Mouse (Mus musculus) hindbrain, postnatal 0 days (tissue): ENCODE data around the gene Ubqln4. TPM values are rescaled to one million over a fixed set of nuclear protein-coding genes. Genes with fewer than 3 reads are reported as not detected.
"Not testable (repeated sequence)": the region's sequence is repeated elsewhere in the genome, so short reads cannot be mapped to it uniquely, and the experiment has no call there.

ENCODE experiments used
- ATAC-seq: fragments of 200-750 bp; cut with Nextera tagmentation; 2 replicates; pipeline ENCODE4 v1.8.0; 2017; ENCODE audit warnings: mild to moderate bottlenecking, moderate TSS enrichment, moderate library complexity
- DNase-seq: peaks from one replicate; pipeline ENCODE4 v3.0.0-alpha.2; 2015; ENCODE audit warnings: low spot score
- H3K27ac ChIP-seq: fragments of 300-500 bp; sonication (generic); 2 replicates; pipeline ENCODE4 v1.5.1; 2014; ENCODE audit warnings: mild to moderate bottlenecking
- H3K27me3 ChIP-seq: fragments of 300-500 bp; sonication (generic); 2 replicates; pipeline ENCODE4 v1.6.1; 2014; ENCODE audit warnings: low read length, mixed read lengths; ENCODE audit not compliant: insufficient read depth
- H3K36me3 ChIP-seq: fragments of 300-500 bp; sonication (generic); 2 replicates; pipeline ENCODE4 v1.6.1; 2014; ENCODE audit warnings: low read length, mixed read lengths; ENCODE audit not compliant: insufficient read depth
- H3K4me1 ChIP-seq: fragments of 300-500 bp; sonication (generic); 2 replicates; pipeline ENCODE4 v1.6.1; 2014; ENCODE audit warnings: antibody characterized with exemption, low read length, mixed read lengths; ENCODE audit not compliant: insufficient read depth
- H3K4me2 ChIP-seq: fragments of 300-500 bp; sonication (generic); 2 replicates; pipeline ENCODE4 v1.6.1; 2014; ENCODE audit warnings: low read depth, mild to moderate bottlenecking, low read length, moderate library complexity, mixed read lengths
- H3K4me3 ChIP-seq: fragments of 300-500 bp; sonication (generic); 2 replicates; pipeline ENCODE4 v1.5.1; 2014; ENCODE audit warnings: low read length
- H3K9ac ChIP-seq: fragments of 300-500 bp; sonication (generic); replicated peaks from 2 replicates; pipeline ENCODE4 v1.6.1; 2014; ENCODE audit warnings: mild to moderate bottlenecking, low read length, moderate library complexity, mixed read lengths
- H3K9me3 ChIP-seq: fragments of 300-500 bp; sonication (generic); 2 replicates; pipeline ENCODE4 v1.6.1; 2016; ENCODE audit warnings: low read length, mixed read lengths
- CTCF ChIP-seq: IDR thresholded peaks from 2 replicates; pipeline ENCODE4 v1.5.1; 2016; ENCODE audit warnings: antibody characterized with exemption, control low read depth, low read depth
- WGBS: fragments of 180-500 bp; shearing (Covaris S2); extraction: QIAGEN DNeasy Blood & Tissue Kit; methylation state at CpG from one replicate; pipeline ENCODE4 v1.1.7; 2014; 5-methylcytosine and 5-hydroxymethylcytosine counted together
- polyA plus RNA-seq: library from polyadenylated mRNA; unstranded; fragments of >200 nt; fragmentation: Nextera tagmentation; extraction: Ambion mirVana; gene quantifications from 2 replicates; pipeline ENCODE4 v1.2.1, GENCODE M21; 2015
- total RNA-seq: library from RNA; depleted of rRNA; stranded (reverse); fragments of >200 nt; gene quantifications from 2 replicates; pipeline ENCODE4 v1.2.3, GENCODE M21; 2014

Gene Ubqln4
- total and polyA plus RNA-seq, 2 experiments from 2014 or later: 29.8 to 131 TPM

DNA sequence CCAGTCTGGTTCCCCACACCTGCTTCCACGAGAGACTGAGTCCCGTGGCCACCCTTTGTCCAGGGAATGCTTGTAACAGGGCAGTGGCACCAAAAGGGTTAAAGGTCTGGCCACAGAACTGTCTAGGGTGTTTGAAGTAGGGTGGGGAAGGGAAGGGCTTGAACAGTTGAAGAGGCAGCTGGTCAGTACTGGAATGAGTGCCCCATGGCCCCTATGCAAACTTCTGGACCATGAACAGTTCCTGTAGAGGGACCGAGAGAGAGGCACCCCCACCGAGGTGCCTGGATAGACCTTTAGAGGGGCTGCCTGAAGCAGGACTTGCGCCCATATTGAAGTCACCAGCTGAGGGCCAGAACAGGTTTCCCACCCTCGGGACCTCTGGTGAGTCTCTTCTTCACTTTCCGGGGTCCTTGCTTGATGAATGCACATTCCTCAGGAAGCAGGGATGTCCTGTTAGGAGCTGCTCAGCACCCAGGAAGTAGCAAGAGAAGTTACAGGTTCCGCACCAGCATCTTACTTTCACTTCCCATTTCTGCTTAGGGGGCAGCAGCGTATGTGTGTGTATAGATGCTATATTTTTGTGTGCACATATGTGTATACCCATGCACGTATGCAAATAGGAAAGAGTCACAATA is 39.5 kb downstream of the Ubqln4 start:
- H3K27ac ChIP-seq: no peak overlapping the region
- no peak overlapping the region for H3K4me2 ChIP-seq
- H3K36me3 ChIP-seq: peaks cover 3% of the 10 kb centered on the region; the same call in 1 of the 2 replicates
- H3K9ac ChIP-seq: no peak overlapping the region
- H3K4me3 ChIP-seq: no peak overlapping the region
- no peaks in the 10 kb centered on the region for H3K9me3 ChIP-seq
- no peaks in the 10 kb centered on the region for H3K27me3 ChIP-seq
- H3K4me1 ChIP-seq: no peaks in the 10 kb centered on the region; the same call in 1 of the 2 replicates
- no peak for ATAC-seq
- DNase-seq: no peak
- WGBS: 71% methylated on average over 10 of the region's 10 CpGs
- no peak for TF ChIP-seq CTCF

GRCm38 (mm10) chr3:88593893-88594580 is 40.5 kb downstream of the Ubqln4 start:
- DNase-seq (no peak), ATAC-seq (no peak)
- no peaks in the 10 kb centered on the region for H3K9me3 ChIP-seq
- no peak overlapping the region for H3K4me2 ChIP-seq
- H3K4me3 ChIP-seq: no peak overlapping the region
- H3K9ac ChIP-seq: no peak overlapping the region
- no peak overlapping the region for H3K27ac ChIP-seq
- H3K4me1 ChIP-seq: no peaks in the 10 kb centered on the region; the same call in 1 of the 2 replicates
- no peaks in the 10 kb centered on the region for H3K36me3 ChIP-seq
- H3K27me3 ChIP-seq: no peaks in the 10 kb centered on the region
- 57% methylated on average over 10 of the region's 10 CpGs for WGBS
- TF ChIP-seq CTCF: no peak

- not testable (repeated sequence) for H3K4me3 ChIP-seq, H3K9ac ChIP-seq, H3K9me3 ChIP-seq, H3K27me3 ChIP-seq, H3K4me2 ChIP-seq, H3K27ac ChIP-seq, ATAC-seq, DNase-seq, H3K36me3 ChIP-seq, H3K4me1 ChIP-seq
- 86% methylated on average over 4 of the region's 4 CpGs for WGBS
Observed at GRCm38 (mm10) chr3:88596547-88596946, 43.0 kb downstream of the Ubqln4 start.

- Histone ChIP-seq H3K27ac (no peak overlapping the region), H3K9me3 (no peaks in the 10 kb centered on the region), H3K4me2 (no peak overlapping the region), H3K9ac (no peak overlapping the region), H3K27me3 (no peaks in the 10 kb centered on the region), H3K4me1 (0 out of 2 replicates have a peak, but pooled peaks cover 4% of the 10 kb centered on the region), H3K4me3 (no peak overlapping the region), H3K36me3 (no peaks in the 10 kb centered on the region)
- ATAC-seq: no peak
- TF ChIP-seq CTCF: no peak
- WGBS: 65% methylated on average over 4 of the region's 4 CpGs
- DNase-seq: no peak
Observed at GRCm38 (mm10) chr3:88602466-88602865, 48.9 kb downstream of the Ubqln4 start.

- no peaks in the 10 kb centered on the region for H3K36me3 ChIP-seq
- H3K4me3 ChIP-seq: no peak overlapping the region
- no peaks in the 10 kb centered on the region for H3K27me3 ChIP-seq
- peak; percentile 49 for DNase-seq
- WGBS: 35% methylated on average over 6 of the region's 6 CpGs
- 0 out of 2 replicates have a peak, but pooled peaks cover 4% of the 10 kb centered on the region for H3K4me1 ChIP-seq
- H3K9me3 ChIP-seq: no peaks in the 10 kb centered on the region
- peak; percentile 74 for TF ChIP-seq CTCF
- H3K27ac ChIP-seq: no peak overlapping the region
- ATAC-seq: no peak
- H3K4me2 ChIP-seq: no peak overlapping the region
- H3K9ac ChIP-seq: no peak overlapping the region
Observed at GRCm38 (mm10) chr3:88603714-88604161, 50.2 kb downstream of the Ubqln4 start.

DNA sequence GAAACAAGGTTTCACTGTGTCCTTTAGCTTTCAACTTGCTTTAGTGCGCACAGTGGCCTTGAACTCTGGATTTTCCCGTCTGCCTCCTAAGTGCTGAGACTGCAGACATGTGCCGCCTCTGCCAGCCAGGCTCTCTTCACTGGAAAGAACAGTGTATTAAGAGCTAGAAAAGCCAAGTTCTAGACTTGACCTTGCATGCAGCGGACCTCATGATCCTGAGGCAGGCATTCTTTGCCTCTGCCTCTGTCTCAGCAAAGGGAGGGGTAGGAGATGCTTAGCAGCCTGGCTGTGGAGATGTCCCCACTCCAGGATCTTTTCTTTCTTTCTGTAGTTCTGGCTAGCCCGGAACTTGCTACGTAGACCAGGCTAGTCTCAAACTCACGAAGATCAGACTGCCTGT is 51.3 kb downstream of the Ubqln4 start:
- no peak overlapping the region for H3K4me3 ChIP-seq
- TF ChIP-seq CTCF: no peak
- no peaks in the 10 kb centered on the region for H3K27me3 ChIP-seq
- no peak overlapping the region for H3K4me2 ChIP-seq
- no peak overlapping the region for H3K27ac ChIP-seq
- no peaks in the 10 kb centered on the region for H3K9me3 ChIP-seq
- no peak for ATAC-seq
- WGBS: 92% methylated on average over 7 of the region's 7 CpGs
- 0 out of 2 replicates have a peak, but pooled peaks cover 4% of the 10 kb centered on the region for H3K4me1 ChIP-seq
- no peaks in the 10 kb centered on the region for H3K36me3 ChIP-seq
- no peak overlapping the region for H3K9ac ChIP-seq
- DNase-seq: no peak

- H3K4me1 ChIP-seq, H3K27ac ChIP-seq, H3K27me3 ChIP-seq, H3K36me3 ChIP-seq, H3K4me3 ChIP-seq, DNase-seq, ATAC-seq, H3K9ac ChIP-seq, H3K9me3 ChIP-seq: not testable (repeated sequence)
- 90% methylated on average over 2 of the region's 2 CpGs for WGBS
- peak within 1 kb of the TSS; percentile 63 for H3K4me2 ChIP-seq
Observed at GRCm38 (mm10) chr3:88605666-88606065, 52.1 kb downstream of the Ubqln4 start, which contains the start of gene Arhgef2. TSS of gene Arhgef2 (plus strand) at chr3:88605966.
